Mouse (Mus musculus) brain, embryonic 14.5 days (tissue): ENCODE data around the gene Apba1.

Experiments used
- CTCF ChIP-seq: fragments of 200-500 bp; IDR thresholded peaks from 2 replicates; pipeline ENCODE4 v1.5.1; 2012; ENCODE audit warnings: inconsistent platforms, mild to moderate bottlenecking, moderate library complexity, borderline replicate concordance; ENCODE audit not compliant: insufficient read depth, insufficient read length; ENCODE audit errors: extremely low read depth
- POLR2A ChIP-seq: fragments of 200-500 bp; IDR thresholded peaks from 2 replicates; pipeline ENCODE4 v1.6.1; 2012; ENCODE audit warnings: mild to moderate bottlenecking, inconsistent platforms, borderline replicate concordance; ENCODE audit not compliant: poor library complexity, insufficient read depth, insufficient read length, severe bottlenecking; ENCODE audit errors: extremely low read depth

GRCm38 (mm10) chr19:23901177-23901576 is 142.5 kb downstream of the Apba1 start:
- TF ChIP-seq CTCF, result peak; percentile 60
- TF ChIP-seq POLR2A, result no peak
